Mouse (Mus musculus) gastrocnemius, adult 18-20 months (tissue): ENCODE results near the gene Enthd1. TPM values are rescaled to one million over a fixed set of nuclear protein-coding genes. Genes with fewer than 3 reads are reported as not detected.

Experiments used
- DNase-seq: peaks from one replicate; pipeline ENCODE4 v3.0.0; 2021; ENCODE audit warnings: low spot score
- total RNA-seq, 2 experiments: library from RNA; stranded (reverse); gene quantifications; 2 replicates each; pipeline ENCODE4 v1.2.3; 2021

The Enthd1 gene
- total RNA-seq, 2 experiments from 2014 or later, result not detected

- no peak for DNase-seq
These were observed 150.8 kb downstream of the Enthd1 start for GRCm38 (mm10) chr15:80413988-80414721.

GRCm38 (mm10) chr15:80413070-80413469 lies 151.9 kb downstream of the Enthd1 start:
- DNase-seq, result peak; percentile 32

DNA sequence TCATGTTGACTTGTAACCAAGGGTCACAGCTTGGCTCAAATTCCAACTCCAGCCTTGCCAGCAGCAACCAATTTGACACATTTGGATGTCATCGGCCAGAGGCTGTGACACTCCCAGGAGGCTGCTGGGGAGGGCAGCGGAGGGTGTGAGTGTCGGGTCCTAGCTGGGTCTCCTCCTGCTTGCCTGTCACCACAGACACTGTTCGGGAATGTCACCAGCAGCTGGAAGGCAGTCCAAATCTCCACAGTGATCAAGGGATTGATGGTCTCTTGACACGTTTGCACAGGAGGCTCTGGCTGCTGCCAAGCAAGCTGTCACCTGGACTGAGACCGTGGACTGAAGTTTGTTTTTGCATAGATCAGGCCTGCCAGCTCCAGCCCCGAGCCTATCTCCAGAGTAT lies 154.3 kb downstream of the Enthd1 start:
- DNase-seq, result no peak

DNA sequence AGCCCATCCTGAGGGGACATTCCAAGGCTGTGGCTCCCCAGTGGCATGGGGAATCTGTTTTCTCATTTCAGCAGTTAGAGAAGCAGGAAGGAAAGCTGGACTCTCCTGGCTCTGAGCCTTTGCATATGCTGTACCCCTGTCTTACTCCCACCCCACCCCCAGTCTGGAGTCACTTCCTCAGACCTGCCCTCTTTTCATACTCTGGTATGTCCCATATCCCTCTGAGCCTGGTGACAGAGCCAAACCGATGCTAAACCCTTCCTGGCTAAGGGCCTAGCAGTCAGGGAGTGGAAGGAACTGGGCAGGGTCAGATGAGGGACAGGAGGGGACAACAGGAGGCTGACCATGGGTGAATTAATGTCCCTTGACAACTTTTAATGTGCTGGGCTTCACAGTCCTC lies 157.1 kb downstream of the Enthd1 start:
- DNase-seq, result no peak

Other genes starting within 250 kb of the Enthd1 start
- gene Grap2, start 7.4 kb upstream of the Enthd1 start, total RNA-seq, result under 1 TPM; 0.18 to 0.31 TPM
- gene Fam83f, start 106.7 kb upstream of the Enthd1 start, total RNA-seq, result under 1 TPM; 0.09 to 0.17 TPM
- gene Tnrc6b, start 146.2 kb upstream of the Enthd1 start, total RNA-seq, result 10 to 100 TPM; 43.7 to 48.2 TPM